Mouse (Mus musculus): ENCODE results near the gene Srsf4.

Srsf4 gene

GRCm38 (mm10) chr4:131873293-131874168, at the start of gene Srsf4:
Srsf4 (plus strand) TSS chr4:131873617.
- in situ Hi-C loops (cut with MboI; ENCODE audit: unreplicated experiment in 2 of 2): no loop called here

DNA sequence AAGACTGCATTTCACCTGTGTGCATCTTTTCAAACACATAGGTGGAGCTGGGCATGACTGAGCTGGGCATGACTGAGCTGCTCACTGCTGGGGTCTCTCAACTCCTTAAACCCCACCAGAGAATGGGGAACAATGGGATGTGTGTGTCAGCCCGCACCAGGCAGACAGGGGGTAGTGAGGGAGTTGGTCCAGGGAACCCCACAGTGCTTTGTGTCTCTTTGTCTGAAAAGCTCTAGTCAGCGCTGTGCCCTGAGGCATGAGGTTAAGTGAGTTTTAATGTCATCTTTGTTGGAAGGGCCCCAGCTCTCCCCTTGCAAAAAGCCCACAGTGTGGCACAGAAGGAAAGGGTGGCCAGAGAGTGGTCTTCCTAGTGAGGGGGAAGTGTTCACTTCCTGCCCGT, 48.5 kb upstream of the Srsf4 start:
- in situ Hi-C loops (cut with MboI; ENCODE audit: unreplicated experiment in 2 of 2): no loop called here

GRCm38 (mm10) chr4:131825830-131826229, 47.6 kb upstream of the Srsf4 start:
- in situ Hi-C loops (cut with MboI; ENCODE audit: unreplicated experiment in 2 of 2): no loop called here

GRCm38 (mm10) chr4:131826905-131827304, 46.5 kb upstream of the Srsf4 start:
- in situ Hi-C loops (cut with MboI; ENCODE audit: unreplicated experiment in 2 of 2): no loop called here

DNA sequence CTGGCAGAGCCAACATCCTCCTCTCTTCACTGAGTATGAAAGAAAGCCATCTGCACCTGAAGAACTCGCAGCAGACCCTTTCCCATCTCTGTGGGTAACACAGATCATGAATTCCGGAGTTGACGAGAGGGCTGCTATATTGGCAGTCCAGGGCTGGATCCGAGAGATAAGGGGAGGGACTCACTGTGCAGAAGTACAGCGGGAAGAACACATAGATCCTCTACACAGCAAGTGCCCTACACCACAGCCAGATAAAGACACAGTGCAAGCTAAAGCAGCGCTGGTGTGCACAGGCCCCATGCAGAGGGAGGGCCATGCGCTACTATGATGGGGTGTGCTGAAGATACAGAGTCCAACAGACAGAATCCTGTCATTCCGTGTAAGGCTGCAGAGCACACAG, 44.3 kb upstream of the Srsf4 start:
- in situ Hi-C loops (cut with MboI; ENCODE audit: unreplicated experiment in 2 of 2): no loop called here

DNA sequence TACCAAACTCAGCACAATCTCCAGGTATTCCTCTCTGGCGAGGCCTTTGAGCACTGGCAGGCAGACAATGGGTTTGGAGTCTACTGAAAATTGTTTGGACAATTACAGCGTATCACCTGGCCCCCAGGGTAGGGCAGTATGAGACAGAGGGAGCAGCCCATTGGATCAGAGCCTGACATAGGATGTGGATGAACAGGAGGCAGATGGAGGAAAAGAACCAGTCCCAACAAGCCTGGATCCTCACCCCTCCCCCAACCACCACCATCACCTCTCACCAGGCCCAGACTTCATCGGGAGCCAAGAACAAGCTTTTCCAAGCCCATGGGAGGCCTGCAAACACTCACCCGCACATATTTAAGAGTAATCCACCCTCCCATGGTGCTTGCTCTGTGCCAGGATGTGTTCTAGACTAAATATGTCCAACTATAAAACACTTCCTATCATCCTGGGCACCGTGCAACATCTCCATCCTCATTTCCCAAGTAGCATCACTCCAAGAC, 41.8 kb upstream of the Srsf4 start:
- in situ Hi-C loops (cut with MboI; ENCODE audit: unreplicated experiment in 2 of 2): loop anchor here in 1 of 2 experiments (10.0 kb wide), 1 partner anchor 1047 kb away; no protein-coding TSS in a partner anchor

- in situ Hi-C loops (cut with MboI; ENCODE audit: unreplicated experiment in 2 of 2): loop anchor here in 1 of 2 experiments (10.0 kb wide), 1 partner anchor 1048 kb away; no protein-coding TSS in a partner anchor
These were observed 40.5 kb upstream of the Srsf4 start for GRCm38 (mm10) chr4:131832759-131833407.

GRCm38 (mm10) chr4:131833971-131834609, 39.3 kb upstream of the Srsf4 start:
- in situ Hi-C loops (cut with MboI; ENCODE audit: unreplicated experiment in 2 of 2): loop anchor here in 1 of 2 experiments (10.0 kb wide), 1 partner anchor 1049 kb away; no protein-coding TSS in a partner anchor

- in situ Hi-C loops (cut with MboI; ENCODE audit: unreplicated experiment in 2 of 2): loop anchor here (5.0 to 10.0 kb wide), 4 partner anchors 874 to 1052 kb away; no protein-coding TSS in a partner anchor
These were observed 37.0 kb upstream of the Srsf4 start for GRCm38 (mm10) chr4:131836351-131836881.

- in situ Hi-C loops (cut with MboI; ENCODE audit: unreplicated experiment in 2 of 2): loop anchor here (5.0 to 10.0 kb wide), 4 partner anchors 875 to 1052 kb away; no protein-coding TSS in a partner anchor
These were observed 36.4 kb upstream of the Srsf4 start for GRCm38 (mm10) chr4:131836891-131837491.

DNA sequence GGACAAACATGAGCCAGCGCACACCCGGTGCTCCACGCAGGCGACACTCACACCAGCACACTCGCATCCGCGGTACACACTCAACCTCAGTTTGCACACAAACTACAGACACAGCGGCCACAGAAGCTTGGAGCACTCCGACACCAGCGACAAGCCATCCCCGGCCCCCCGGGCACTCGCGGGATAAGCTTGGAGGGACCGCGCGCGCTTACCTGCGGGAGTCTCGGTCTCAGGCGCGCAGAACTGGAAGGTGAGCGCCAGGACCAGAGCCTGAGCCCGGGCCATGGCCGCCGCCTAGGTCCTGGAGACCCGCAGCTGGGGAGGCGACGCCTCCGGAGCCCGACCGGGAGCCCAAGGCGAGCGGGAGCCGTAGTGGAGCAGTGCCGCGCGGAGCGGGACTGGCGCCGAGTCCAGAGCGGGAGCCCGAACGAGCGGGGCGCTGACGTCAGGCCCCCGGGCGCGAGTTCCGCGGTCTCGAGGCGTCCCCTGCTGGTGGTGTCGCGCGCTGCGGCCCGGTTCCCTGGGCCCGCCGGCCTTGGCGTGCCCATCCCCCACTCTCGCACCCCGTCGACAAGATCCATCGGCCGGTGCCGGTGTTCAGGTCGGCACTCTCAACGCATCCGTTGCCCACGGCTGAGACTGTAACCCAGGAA, 35.4 kb upstream of the Srsf4 start, which contains the start of gene Ptpru:
TSS of gene Ptpru (minus strand) at position 417 of the 653 bp plus-strand sequence.
- in situ Hi-C loops (cut with MboI; ENCODE audit: unreplicated experiment in 2 of 2): loop anchor here (5.0 to 10.0 kb wide), 4 partner anchors 876 to 1053 kb away; no protein-coding TSS in a partner anchor

- in situ Hi-C loops (cut with MboI; ENCODE audit: unreplicated experiment in 2 of 2): no loop called here
These were observed 30.1 kb upstream of the Srsf4 start, which contains the start of gene Mecr for GRCm38 (mm10) chr4:131843290-131843743. Mecr (plus strand) TSS chr4:131843470.

DNA sequence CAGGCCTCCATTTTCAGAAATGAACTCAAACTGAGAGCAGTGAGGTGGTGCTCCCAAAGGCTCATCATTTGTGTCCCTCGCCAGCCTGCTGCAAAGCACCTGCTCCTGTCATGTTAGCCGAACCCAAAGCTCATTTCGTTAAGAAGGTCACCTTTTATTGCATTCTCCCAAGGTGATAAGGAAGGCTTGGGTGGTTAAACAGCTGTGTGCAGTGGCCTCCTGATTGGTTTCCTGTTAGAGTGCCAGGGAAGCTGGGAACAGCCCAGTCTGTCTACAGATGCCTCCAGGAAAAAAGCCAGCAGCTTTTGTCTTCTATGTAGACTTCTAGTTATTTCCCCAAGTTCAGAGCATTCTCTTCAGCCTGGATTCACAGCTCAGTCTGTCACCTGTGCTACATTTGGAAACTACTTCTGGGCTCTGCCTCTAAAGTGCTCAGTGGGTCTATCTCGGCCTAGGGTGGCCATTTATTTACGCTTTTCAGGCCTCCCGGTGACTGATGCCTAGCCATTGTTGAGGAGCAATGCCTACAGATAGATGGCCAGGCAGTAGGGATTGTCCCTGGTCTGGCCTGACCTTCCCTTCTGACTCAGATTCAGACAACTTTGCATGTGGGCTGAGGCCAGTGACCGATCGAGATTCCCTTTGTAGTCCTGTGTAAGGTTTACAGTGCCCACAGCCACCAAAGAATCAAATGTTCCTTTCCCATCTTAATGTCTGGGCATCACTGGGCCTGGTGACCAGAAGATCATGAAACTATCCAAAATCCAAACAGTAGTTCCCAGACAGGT, 27.2 kb upstream of the Srsf4 start:
- in situ Hi-C loops (cut with MboI; ENCODE audit: unreplicated experiment in 2 of 2): no loop called here

- in situ Hi-C loops (cut with MboI; ENCODE audit: unreplicated experiment in 2 of 2): no loop called here
These were observed 25.3 kb upstream of the Srsf4 start for GRCm38 (mm10) chr4:131848082-131848481.

DNA sequence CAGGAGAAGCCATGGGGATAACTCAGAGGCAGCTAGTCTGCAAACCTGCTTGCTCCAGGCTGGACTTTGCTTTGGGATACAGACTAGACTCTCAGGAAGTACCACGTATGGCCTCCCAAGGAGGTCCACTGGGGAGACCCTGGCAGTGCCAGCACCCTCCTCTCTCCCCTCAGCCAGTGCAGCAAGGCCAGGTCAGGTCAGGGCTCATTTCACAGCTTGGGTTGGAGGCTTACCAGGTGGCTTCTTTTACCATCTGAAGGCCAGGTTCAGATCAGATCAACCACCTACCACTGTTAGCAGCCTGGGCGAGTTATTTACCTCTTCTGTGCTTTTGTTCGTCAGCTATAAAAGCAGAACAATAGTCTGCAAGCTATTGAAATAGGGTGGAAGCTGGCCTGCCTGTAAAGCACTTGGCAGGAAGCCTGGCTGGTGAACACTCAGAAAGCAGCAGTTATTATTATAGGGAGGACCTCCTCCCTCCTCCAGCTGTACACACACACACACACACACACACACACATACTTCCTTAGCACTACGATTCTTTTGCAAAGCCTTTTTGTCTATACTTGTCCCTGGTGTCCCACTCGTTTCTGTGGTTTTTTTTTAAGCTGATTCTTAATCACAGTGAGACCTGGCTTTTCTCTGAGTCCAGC, 23.3 kb upstream of the Srsf4 start:
- in situ Hi-C loops (cut with MboI; ENCODE audit: unreplicated experiment in 2 of 2): loop anchor here in 1 of 2 experiments (5.0 kb wide), 1 partner anchor 232 kb away; no protein-coding TSS in a partner anchor

DNA sequence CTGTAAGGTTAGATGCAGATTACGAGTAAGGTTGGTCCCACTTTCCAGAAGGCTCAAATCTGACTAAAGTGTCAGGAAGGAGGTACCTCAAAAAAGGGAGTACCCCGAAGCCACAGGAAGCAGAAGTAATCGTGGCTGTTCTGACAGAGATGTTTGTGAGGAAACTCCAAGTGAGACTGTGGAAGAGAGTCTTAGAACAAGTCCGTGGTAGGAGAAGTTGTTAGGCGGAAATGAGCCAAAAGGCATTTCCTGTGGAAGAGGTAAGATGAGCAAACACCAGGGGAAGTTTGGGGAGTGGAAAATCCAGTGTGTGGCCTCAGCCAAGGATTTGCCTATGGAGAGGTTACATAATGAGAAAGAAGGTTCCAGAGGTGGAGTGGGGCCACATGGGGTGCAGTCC, 18.5 kb upstream of the Srsf4 start:
- in situ Hi-C loops (cut with MboI; ENCODE audit: unreplicated experiment in 2 of 2): loop anchor here in 1 of 2 experiments (5.0 kb wide), 2 partner anchors 127 to 227 kb away; no protein-coding TSS in a partner anchor

GRCm38 (mm10) chr4:131860492-131861340, 12.7 kb upstream of the Srsf4 start:
- in situ Hi-C loops (cut with MboI; ENCODE audit: unreplicated experiment in 2 of 2): no loop called here

Data from v-Abl transformed pro-B cells (cell line).